Mouse (Mus musculus): ENCODE data around the gene C1rl. TPM values are rescaled to one million over a fixed set of nuclear protein-coding genes. Genes with fewer than 3 reads are reported as not detected.
A peak's percentile ranks its signal among the peaks of the same experiment; 100 is the strongest.
"Not testable (repeated sequence)": the region's sequence is repeated elsewhere in the genome, so short reads cannot be mapped to it uniquely, and the experiment has no call there.

The C1rl gene
- polyA plus RNA-seq, 1 experiment from 2014 or later = 0.61 TPM

- H3K9me3 ChIP-seq; H3K4me1 ChIP-seq; H3K27me3 ChIP-seq; ATAC-seq (ENCODE audit: insufficient number of reproducible peaks, low FRiP score, low TSS enrichment, low read depth); H3K4me3 ChIP-seq; H3K9ac ChIP-seq; H3K27ac ChIP-seq; H3K4me2 ChIP-seq; H3K36me3 ChIP-seq: not testable (repeated sequence)
- 79% methylated on average over 5 of the region's 5 CpGs for WGBS
Measured at GRCm38 (mm10) chr6:124509192-124509591, 16.3 kb downstream of the C1rl start.

DNA sequence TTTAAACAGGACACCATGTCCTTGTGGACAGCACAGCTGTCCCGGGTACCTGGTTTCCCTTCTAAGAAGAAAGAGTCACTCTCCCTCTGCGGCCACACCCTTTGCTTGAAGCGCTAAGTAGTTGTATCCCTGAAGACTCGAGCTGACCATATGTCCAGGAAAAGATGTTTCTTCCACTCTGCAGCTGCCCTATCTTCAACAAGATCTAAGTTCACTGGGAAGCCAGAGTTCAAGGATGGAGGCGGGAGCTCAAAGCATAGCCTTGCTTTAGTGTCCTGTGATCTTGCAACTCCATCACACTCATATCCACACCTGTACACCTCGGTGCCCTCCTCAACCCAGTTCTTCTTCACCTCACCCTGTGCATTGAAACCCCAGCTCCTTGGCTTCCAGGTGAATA lies 19.0 kb downstream of the C1rl start:
- H3K4me2 ChIP-seq = no peak overlapping the region
- H3K27ac ChIP-seq = no peak overlapping the region
- no peak overlapping the region for H3K9ac ChIP-seq
- H3K4me1 ChIP-seq = 0 out of 2 replicates have a peak, but pooled peaks cover 3% of the 10 kb centered on the region
- ATAC-seq (ENCODE audit: insufficient number of reproducible peaks, low FRiP score, low TSS enrichment, low read depth) = no peak
- no peak overlapping the region for H3K4me3 ChIP-seq
- H3K36me3 ChIP-seq = no peaks in the 10 kb centered on the region
- H3K9me3 ChIP-seq = no peaks in the 10 kb centered on the region
- 53% methylated on average over 6 of the region's 6 CpGs for WGBS
- H3K27me3 ChIP-seq = no peaks in the 10 kb centered on the region

DNA sequence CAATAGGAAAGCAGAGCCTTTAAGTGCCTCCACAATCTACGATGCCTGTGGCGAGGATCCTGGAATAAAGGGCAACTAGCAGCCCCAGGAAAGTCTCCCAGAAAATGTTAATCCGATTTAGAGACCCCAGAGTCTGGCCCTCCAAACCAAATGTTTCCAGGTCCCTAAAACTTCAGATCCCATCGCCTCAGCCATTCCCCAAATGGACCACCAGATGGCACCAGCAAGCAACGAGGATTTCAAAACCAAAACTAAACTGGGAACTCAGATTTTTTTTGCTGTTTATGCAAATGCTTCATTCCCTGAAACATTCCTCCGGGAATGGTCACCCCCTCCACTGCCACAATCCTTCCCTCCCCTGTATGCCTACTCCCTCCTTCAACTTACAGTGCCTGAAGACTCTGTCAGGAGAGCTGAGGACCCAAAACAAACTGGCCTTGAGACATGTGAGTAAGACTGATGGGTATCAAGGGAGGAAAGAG lies 19.5 kb downstream of the C1rl start, which contains the start of gene C1ra:
Gene C1ra (plus strand): TSS at position 51 of the 482 bp plus-strand sequence.
- 5% methylated on average over 6 of the region's 6 CpGs for WGBS
- ATAC-seq (ENCODE audit: insufficient number of reproducible peaks, low FRiP score, low TSS enrichment, low read depth) = no peak
- Histone ChIP-seq H3K9ac (no peak within 1 kb of the TSS), H3K27me3 (no peaks in the 10 kb centered on the region), H3K36me3 (no peaks in the 10 kb centered on the region), H3K9me3 (no peaks in the 10 kb centered on the region), H3K4me3 (peak within 1 kb of the TSS; percentile 22), H3K27ac (no peak within 1 kb of the TSS), H3K4me2 (peak within 1 kb of the TSS; percentile 42), H3K4me1 (0 out of 2 replicates have a peak, but pooled peaks cover 3% of the 10 kb centered on the region)

DNA sequence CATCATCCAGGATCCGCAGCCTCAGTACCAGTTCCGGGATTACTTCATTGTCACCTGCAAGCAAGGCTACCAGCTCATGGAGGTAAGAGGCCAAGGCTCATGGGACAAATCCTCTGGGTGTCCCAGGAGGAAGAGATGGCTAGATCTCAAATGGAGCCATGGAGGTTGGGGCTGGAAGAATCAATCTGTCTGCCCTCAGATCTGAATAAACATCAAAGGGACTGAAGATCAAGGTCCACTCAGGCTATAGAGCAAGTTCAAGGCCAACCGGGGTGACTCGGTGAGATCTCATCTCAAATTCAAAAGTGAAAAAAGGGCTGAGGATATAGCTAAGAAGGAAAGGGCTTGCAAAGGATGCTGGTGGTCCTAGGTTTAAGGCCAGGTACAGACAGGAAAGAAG lies 24.8 kb downstream of the C1rl start:
- H3K9ac ChIP-seq; ATAC-seq (ENCODE audit: insufficient number of reproducible peaks, low FRiP score, low TSS enrichment, low read depth); H3K9me3 ChIP-seq; H3K36me3 ChIP-seq; H3K4me2 ChIP-seq; H3K4me3 ChIP-seq; H3K4me1 ChIP-seq; H3K27ac ChIP-seq; H3K27me3 ChIP-seq: not testable (repeated sequence)
- WGBS = 85% methylated on average over 4 of the region's 4 CpGs

- H3K4me3 ChIP-seq; H3K27ac ChIP-seq; H3K9me3 ChIP-seq; ATAC-seq (ENCODE audit: insufficient number of reproducible peaks, low FRiP score, low TSS enrichment, low read depth); H3K4me1 ChIP-seq; H3K4me2 ChIP-seq; H3K27me3 ChIP-seq; H3K36me3 ChIP-seq; H3K9ac ChIP-seq: not testable (repeated sequence)
- WGBS = 64% methylated on average over 7 of the region's 7 CpGs
Measured at GRCm38 (mm10) chr6:124522082-124522481, 29.2 kb downstream of the C1rl start.

- no peak overlapping the region for H3K4me2 ChIP-seq
- 74% methylated on average over 3 of the region's 3 CpGs for WGBS
- no peaks in the 10 kb centered on the region for H3K4me1 ChIP-seq
- no peaks in the 10 kb centered on the region for H3K36me3 ChIP-seq
- H3K27me3 ChIP-seq = no peaks in the 10 kb centered on the region
- no peaks in the 10 kb centered on the region for H3K9me3 ChIP-seq
- no peak overlapping the region for H3K4me3 ChIP-seq
- H3K27ac ChIP-seq = no peak overlapping the region
- no peak for ATAC-seq (ENCODE audit: insufficient number of reproducible peaks, low FRiP score, low TSS enrichment, low read depth)
- H3K9ac ChIP-seq = no peak overlapping the region
Measured at GRCm38 (mm10) chr6:124527881-124528280, 35.0 kb downstream of the C1rl start.

GRCm38 (mm10) chr6:124531077-124531476 lies 38.2 kb downstream of the C1rl start:
- no peaks in the 10 kb centered on the region for H3K4me1 ChIP-seq
- H3K27ac ChIP-seq = no peak overlapping the region
- 79% methylated on average over 8 of the region's 8 CpGs for WGBS
- no peaks in the 10 kb centered on the region for H3K9me3 ChIP-seq
- ATAC-seq (ENCODE audit: insufficient number of reproducible peaks, low FRiP score, low TSS enrichment, low read depth) = no peak
- no peak overlapping the region for H3K9ac ChIP-seq
- no peaks in the 10 kb centered on the region for H3K27me3 ChIP-seq
- no peak overlapping the region for H3K4me2 ChIP-seq
- H3K36me3 ChIP-seq = no peaks in the 10 kb centered on the region
- H3K4me3 ChIP-seq = no peak overlapping the region

DNA sequence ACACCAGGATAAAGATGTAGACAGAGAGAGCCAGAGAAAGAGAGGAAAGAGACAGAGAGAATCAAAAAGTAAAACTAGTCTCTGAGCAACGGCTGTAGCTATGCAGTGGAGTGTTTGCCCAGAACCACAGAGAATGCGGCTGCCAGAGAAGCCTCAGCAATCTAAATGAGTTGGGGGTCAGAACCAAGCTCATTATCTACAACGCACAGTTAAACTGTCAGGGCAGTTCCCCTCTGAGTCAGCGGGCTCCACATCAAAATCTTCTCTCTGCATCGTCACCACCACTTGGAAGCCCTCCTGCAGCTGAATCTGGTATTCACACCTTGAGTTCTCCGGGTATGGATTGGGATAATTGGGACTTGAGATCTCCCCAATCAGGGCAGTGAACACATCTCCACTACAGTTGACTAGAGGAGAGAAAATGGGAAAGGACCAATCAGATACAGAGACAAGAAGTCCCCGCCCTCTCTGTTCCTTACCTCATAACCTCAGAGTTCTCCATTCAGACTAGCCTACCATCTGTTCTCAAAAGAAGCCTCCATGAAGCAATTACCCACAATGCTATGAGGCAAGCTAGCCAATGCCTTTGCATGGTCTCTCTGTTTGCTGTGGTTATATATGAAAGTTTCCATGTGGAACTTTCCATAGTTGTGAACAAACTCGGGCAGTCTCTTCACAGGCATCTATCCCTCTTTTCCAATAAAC lies 43.4 kb downstream of the C1rl start:
- H3K4me3 ChIP-seq; H3K4me2 ChIP-seq; H3K36me3 ChIP-seq; H3K27ac ChIP-seq; H3K9me3 ChIP-seq; H3K27me3 ChIP-seq; ATAC-seq (ENCODE audit: insufficient number of reproducible peaks, low FRiP score, low TSS enrichment, low read depth); H3K9ac ChIP-seq; H3K4me1 ChIP-seq: not testable (repeated sequence)
- WGBS = 71% methylated on average over 8 of the region's 8 CpGs

- not testable (repeated sequence) for H3K4me2 ChIP-seq; H3K4me1 ChIP-seq; H3K27ac ChIP-seq; H3K27me3 ChIP-seq; H3K9ac ChIP-seq; ATAC-seq (ENCODE audit: insufficient number of reproducible peaks, low FRiP score, low TSS enrichment, low read depth); H3K36me3 ChIP-seq; H3K4me3 ChIP-seq; H3K9me3 ChIP-seq
- WGBS = 78% methylated on average over 2 of the region's 2 CpGs
Measured at GRCm38 (mm10) chr6:124541176-124541575, 48.3 kb downstream of the C1rl start.

DNA sequence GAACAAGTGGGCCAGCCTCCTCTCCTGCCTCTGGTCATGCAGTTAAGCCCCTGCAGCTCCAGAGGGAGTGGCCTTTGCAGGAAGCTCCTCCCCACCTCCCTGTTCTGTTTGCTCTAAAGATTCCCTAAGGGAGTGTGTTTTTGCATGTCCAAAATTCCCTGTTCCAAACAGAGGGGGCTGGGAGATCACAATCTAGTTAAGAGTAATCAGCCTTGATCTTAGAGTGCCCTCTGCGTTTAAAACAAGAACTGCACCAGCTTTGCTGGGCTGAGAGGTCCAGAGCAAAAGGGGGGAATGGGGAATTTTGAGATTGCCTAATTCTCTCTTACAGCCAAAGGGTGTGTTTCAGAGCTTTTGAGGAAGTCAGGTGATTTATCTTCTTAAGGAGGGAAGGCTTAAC lies 49.4 kb downstream of the C1rl start, which contains the start of gene C1s1:
Gene C1s1 (minus strand): TSS at position 76 of the 400 bp plus-strand sequence.
- H3K9me3 ChIP-seq; ATAC-seq (ENCODE audit: insufficient number of reproducible peaks, low FRiP score, low TSS enrichment, low read depth); H3K27ac ChIP-seq; H3K9ac ChIP-seq; H3K4me3 ChIP-seq; H3K4me1 ChIP-seq; H3K4me2 ChIP-seq; H3K27me3 ChIP-seq; H3K36me3 ChIP-seq: not testable (repeated sequence)
- 4% methylated on average over 1 of the region's 1 CpGs for WGBS

DNA sequence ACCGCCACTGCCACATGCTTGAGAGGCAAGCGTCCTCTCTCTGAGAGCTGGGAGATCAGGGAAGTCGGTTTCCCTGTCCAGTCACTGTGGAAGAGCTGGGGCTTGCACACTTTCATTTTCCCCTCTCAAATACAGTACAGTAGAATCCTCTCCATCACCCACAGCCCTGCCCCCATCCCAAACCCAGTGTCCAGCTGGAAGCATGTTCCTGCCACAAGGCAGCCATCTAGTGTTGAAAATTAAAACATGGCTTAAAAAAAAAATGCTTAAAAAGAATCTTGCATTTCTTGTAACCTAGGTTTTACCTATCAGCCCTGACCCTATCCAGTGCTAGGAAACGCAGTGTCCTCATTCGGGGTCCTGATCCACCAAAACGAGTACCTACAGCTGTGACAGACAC lies 51.6 kb downstream of the C1rl start:
- ATAC-seq (ENCODE audit: insufficient number of reproducible peaks, low FRiP score, low TSS enrichment, low read depth) = no peak
- no peak overlapping the region for H3K4me2 ChIP-seq
- no peak overlapping the region for H3K9ac ChIP-seq
- H3K9me3 ChIP-seq = no peaks in the 10 kb centered on the region
- no peak overlapping the region for H3K4me3 ChIP-seq
- H3K36me3 ChIP-seq = no peaks in the 10 kb centered on the region
- no peaks in the 10 kb centered on the region for H3K27me3 ChIP-seq
- no peaks in the 10 kb centered on the region for H3K4me1 ChIP-seq
- WGBS = 82% methylated on average over 5 of the region's 6 CpGs
- H3K27ac ChIP-seq = no peak overlapping the region

DNA sequence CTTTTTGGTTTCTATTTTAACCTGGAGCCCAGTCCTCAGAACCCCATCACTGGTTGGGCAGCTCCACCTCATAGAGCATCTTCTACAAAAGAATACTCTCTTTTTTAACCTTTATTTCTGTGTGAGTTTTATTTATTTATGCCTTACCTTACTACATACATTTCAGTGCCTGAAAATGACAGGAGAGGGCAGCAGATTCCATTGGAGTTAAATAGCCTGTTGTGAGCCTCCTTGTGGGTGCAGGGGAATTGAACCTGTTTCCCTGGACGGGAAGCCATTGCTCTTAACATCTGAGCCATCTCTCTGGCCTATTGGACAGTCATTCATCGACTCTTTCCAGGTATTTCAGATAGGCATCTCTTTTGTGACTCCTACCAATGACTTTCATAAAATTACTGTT lies 52.5 kb downstream of the C1rl start:
- no peaks in the 10 kb centered on the region for H3K27me3 ChIP-seq
- no peak overlapping the region for H3K4me2 ChIP-seq
- H3K4me3 ChIP-seq = no peak overlapping the region
- no peaks in the 10 kb centered on the region for H3K4me1 ChIP-seq
- no peaks in the 10 kb centered on the region for H3K36me3 ChIP-seq
- no peak overlapping the region for H3K27ac ChIP-seq
- no peak for ATAC-seq (ENCODE audit: insufficient number of reproducible peaks, low FRiP score, low TSS enrichment, low read depth)
- H3K9me3 ChIP-seq = no peaks in the 10 kb centered on the region
- 75% methylated on average over 2 of the region's 2 CpGs for WGBS
- no peak overlapping the region for H3K9ac ChIP-seq

GRCm38 (mm10) chr6:124547979-124548378 lies 55.1 kb downstream of the C1rl start:
- H3K9ac ChIP-seq; H3K4me3 ChIP-seq; H3K4me1 ChIP-seq; H3K36me3 ChIP-seq; H3K4me2 ChIP-seq; H3K27ac ChIP-seq; H3K27me3 ChIP-seq; ATAC-seq (ENCODE audit: insufficient number of reproducible peaks, low FRiP score, low TSS enrichment, low read depth); H3K9me3 ChIP-seq: not testable (repeated sequence)
- 89% methylated on average over 3 of the region's 3 CpGs for WGBS
